Mouse (Mus musculus): Measurements from ENCODE around the gene Leng8.

GRCm38 (mm10) chr7:4122783-4123182 is 14.1 kb upstream of the Leng8 start:
- TF ChIP-seq EP300 (optimal IDR thresholded peaks at IDR 0.05) (no peak), CTCF (IDR thresholded peaks at IDR 0.05; ENCODE audit: low read depth) (no peak)

Measured in stomach, postnatal 0 days (tissue).